In the genomic region with DNA sequence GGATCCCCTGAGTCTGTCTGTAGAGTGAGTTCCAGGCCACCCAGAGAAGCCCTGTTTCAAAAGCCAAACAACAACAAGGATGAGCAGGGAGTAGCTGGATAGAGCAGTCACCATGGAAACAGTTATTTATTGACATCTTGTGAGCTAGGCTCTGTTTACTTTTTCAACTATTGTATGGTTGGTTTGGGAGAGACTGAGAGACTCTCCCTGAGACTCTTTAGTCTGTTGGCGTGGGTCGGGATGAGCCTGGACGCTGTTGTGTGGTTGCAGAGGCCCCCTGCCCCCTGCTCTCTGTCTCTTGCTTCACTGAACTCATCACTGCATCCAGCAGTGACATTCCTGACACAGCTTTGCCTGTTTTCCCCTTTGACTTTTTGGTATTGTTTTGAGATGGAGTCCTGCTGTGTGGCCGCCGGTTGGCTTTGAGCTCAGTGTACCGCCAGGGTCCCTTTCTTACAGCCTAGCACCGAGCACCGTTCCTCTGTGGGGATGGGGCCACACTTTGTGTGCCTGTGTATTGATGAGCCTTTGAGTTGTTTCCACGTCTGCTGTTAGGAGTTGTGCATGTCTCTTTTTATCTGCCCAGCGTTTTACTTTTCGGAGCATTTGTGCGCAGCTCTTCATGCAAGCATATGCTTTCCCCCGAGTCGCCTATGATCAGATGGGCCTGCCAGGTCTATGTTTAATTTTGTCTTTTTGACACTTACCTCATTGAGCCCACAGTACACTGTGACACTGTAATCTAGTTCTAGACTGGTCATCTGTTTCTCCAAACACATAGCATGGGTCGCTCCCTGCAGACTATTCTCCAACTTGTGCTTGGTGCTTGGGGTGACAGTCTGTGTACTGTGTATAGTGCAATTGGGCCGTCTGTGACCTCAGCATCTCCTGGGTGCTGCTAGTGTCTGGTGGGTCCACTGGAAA, we compare ENCODE assay signal across 9 mouse cellular contexts. TPM values are rescaled to one million over a fixed set of nuclear protein-coding genes. Genes with fewer than 3 reads are reported as not detected.
DNase-seq lines count a peak whose midpoint lies in the region; ATAC-seq lines count a peak whose summit lies in the region.
"Had no signal": no experiment of that assay in that cellular context is flagged by ENCODE, and none has a peak within 500 bp of the region (broad histone marks: within the 10 kb centered on the region; RNA-seq: fewer than 3 reads in every experiment).

No protein-coding gene starts in this region.

- peak overlapping the region; percentile 22 for H3K9ac ChIP-seq in heart, embryonic 14.5 days (ENCODE audit: low read length)
- H3K9ac ChIP-seq in forebrain, embryonic 11.5 days (ENCODE audit: low read length): peak overlapping the region; percentile 12; the same call in 1 of the 2 replicates
- H3K9ac ChIP-seq in midbrain, embryonic 14.5 days (replicated peaks; ENCODE audit: low read length): peak overlapping the region; percentile 31; the same call in 1 of the 2 replicates
- H3K9ac ChIP-seq in liver, embryonic 11.5 days (ENCODE audit: low read depth, low read length): no peak overlapping the region

- ATAC-seq in heart, embryonic 14.5 days (ENCODE audit: insufficient number of reproducible peaks, insufficient read depth, low FRiP score, low read depth): no peak
- 0 out of 2 replicates have a peak, but pooled peaks have one; percentile 47 for ATAC-seq in forebrain, embryonic 11.5 days (replicated peaks; ENCODE audit: low FRiP score)
- no peak for ATAC-seq in midbrain, embryonic 14.5 days (ENCODE audit: low FRiP score, low TSS enrichment)
- ATAC-seq in liver, embryonic 11.5 days (replicated peaks; ENCODE audit: low FRiP score): no peak

- peak overlapping the region; percentile 34 to 47; a peak in 3 of 4 replicates for H3K27ac ChIP-seq in heart, embryonic 14.5 days (replicated peaks in 1 of 2; ENCODE audit: control insufficient read depth in 1 of 2, insufficient read depth in 1 of 2, low read depth in 2 of 2, low read length in 2 of 2)
- H3K27ac ChIP-seq in forebrain, embryonic 11.5 days (ENCODE audit: low read depth, low read length): 0 out of 2 replicates have a peak overlapping the region, but pooled peaks have one; percentile 12
- H3K27ac ChIP-seq in midbrain, embryonic 14.5 days (replicated peaks; ENCODE audit: low read depth, low read length): no peak overlapping the region
- no peak overlapping the region for H3K27ac ChIP-seq in liver, embryonic 11.5 days (ENCODE audit: low read depth, low read length)

- H3K27me3 ChIP-seq in heart, embryonic 14.5 days (ENCODE audit: control insufficient read depth, insufficient read depth, low read length): no peaks in the 10 kb centered on the region
- H3K27me3 ChIP-seq in forebrain, embryonic 11.5 days (ENCODE audit: control insufficient read depth, insufficient read depth, low read length): no peaks in the 10 kb centered on the region
- no peaks in the 10 kb centered on the region for H3K27me3 ChIP-seq in midbrain, embryonic 14.5 days (ENCODE audit: control insufficient read depth, insufficient read depth, low read length)
- H3K27me3 ChIP-seq in liver, embryonic 11.5 days (replicated peaks; ENCODE audit: control insufficient read depth, insufficient read depth, low read length): no peaks in the 10 kb centered on the region

- H3K36me3 ChIP-seq in heart, embryonic 14.5 days (ENCODE audit: control insufficient read depth, insufficient read depth, low read length): 0 out of 2 replicates have a peak, but pooled peaks cover 7% of the 10 kb centered on the region
- no peaks in the 10 kb centered on the region for H3K36me3 ChIP-seq in forebrain, embryonic 11.5 days (ENCODE audit: control insufficient read depth, insufficient read depth, low read length)
- peaks cover 15% of the 10 kb centered on the region for H3K36me3 ChIP-seq in midbrain, embryonic 14.5 days (ENCODE audit: control insufficient read depth, insufficient read depth, low read length)
- peaks cover 2% of the 10 kb centered on the region for H3K36me3 ChIP-seq in liver, embryonic 11.5 days (ENCODE audit: control insufficient read depth, insufficient read depth, low read length)

- whole genome bisulfite sequencing in heart, embryonic 14.5 days: 47% methylated on average over 16 of the region's 16 CpGs
- WGBS in forebrain, embryonic 11.5 days: 31% methylated on average over 16 of the region's 16 CpGs
- WGBS in midbrain, embryonic 14.5 days: 20% methylated on average over 16 of the region's 16 CpGs
- 74% methylated on average over 16 of the region's 16 CpGs for WGBS in liver, embryonic 11.5 days

- H3K4me1 ChIP-seq in heart, embryonic 14.5 days (ENCODE audit: control insufficient read depth in 2 of 2, insufficient read depth in 2 of 2, low read length in 2 of 2): peaks cover 26 to 50% of the 10 kb centered on the region in 2 experiments
- H3K4me1 ChIP-seq in forebrain, embryonic 11.5 days (replicated peaks; ENCODE audit: control insufficient read depth, insufficient read depth, low read length): peaks cover 18% of the 10 kb centered on the region
- H3K4me1 ChIP-seq in midbrain, embryonic 14.5 days (ENCODE audit: control insufficient read depth, insufficient read depth, low read length): peaks cover 19% of the 10 kb centered on the region
- H3K4me1 ChIP-seq in liver, embryonic 11.5 days (replicated peaks; ENCODE audit: control insufficient read depth, insufficient read depth, low read length): peaks cover 22% of the 10 kb centered on the region

- DNase-seq in heart, adult 18-20 months: no peak
- peak; percentile 75 for DNase-seq in ZHBTc4 (ENCODE audit: low read depth, low spot score)
- no peak for DNase-seq in forebrain, embryonic 11.5 days (ENCODE audit: low spot score)
- peak; percentile 18 for DNase-seq in midbrain, embryonic 14.5 days
- DNase-seq in layer of hippocampus, adult 8-10 months (ENCODE audit: low spot score in 2 of 2): no peak
- no peak for DNase-seq in liver, embryonic 11.5 days (ENCODE audit: low spot score)
- no peak for DNase-seq in thymus, postnatal 10 days (ENCODE audit: low spot score in 2 of 2)
- DNase-seq: heart, postnatal 4 days had no signal

- H3K4me2 ChIP-seq in heart, embryonic 14.5 days (ENCODE audit: low read length): peak overlapping the region; percentile 17
- H3K4me2 ChIP-seq in forebrain, embryonic 11.5 days (ENCODE audit: low read depth, low read length, severe bottlenecking): peak overlapping the region; percentile 27; the same call in 1 of the 2 replicates
- peak overlapping the region; percentile 26 for H3K4me2 ChIP-seq in midbrain, embryonic 14.5 days (ENCODE audit: low read length)
- no peak overlapping the region for H3K4me2 ChIP-seq in liver, embryonic 11.5 days

- no peaks in the 10 kb centered on the region for H3K9me3 ChIP-seq in heart, embryonic 14.5 days (ENCODE audit: control insufficient read depth, low read length)
- H3K9me3 ChIP-seq in forebrain, embryonic 11.5 days (ENCODE audit: control insufficient read depth, low read length): no peaks in the 10 kb centered on the region
- no peaks in the 10 kb centered on the region for H3K9me3 ChIP-seq in midbrain, embryonic 14.5 days (ENCODE audit: control insufficient read depth, low read length)
- H3K9me3 ChIP-seq in liver, embryonic 11.5 days (ENCODE audit: control insufficient read depth, low read length): no peaks in the 10 kb centered on the region

- H3K4me3 ChIP-seq in heart, embryonic 14.5 days (ENCODE audit: control insufficient read depth in 1 of 2, insufficient read depth in 1 of 2, low read depth in 1 of 2, low read length in 2 of 2): no peak overlapping the region
- H3K4me3 ChIP-seq in forebrain, embryonic 11.5 days (ENCODE audit: low read depth, low read length): no peak overlapping the region
- no peak overlapping the region for H3K4me3 ChIP-seq in midbrain, embryonic 14.5 days (replicated peaks; ENCODE audit: low read depth, low read length)
- no peak overlapping the region for H3K4me3 ChIP-seq in liver, embryonic 11.5 days (ENCODE audit: low read depth, low read length)

RNA-seq across cellular contexts. Expression of gene Klc1, which starts 7.9 kb away (rescaled TPM):
- polyA plus RNA-seq in heart, embryonic 14.5 days (2014; fragmentation: Nextera tagmentation; extraction: Ambion mirVana): 98.9 and 118 TPM in 2 replicates
- 10 to 100 TPM; 77.1 to 83.0 TPM for total RNA-seq in heart, adult 18-20 months (2021)
- 226 and 247 TPM in 2 replicates for polyA plus RNA-seq in forebrain, embryonic 11.5 days (2014; fragmentation: Nextera tagmentation; extraction: Ambion mirVana)
- polyA plus RNA-seq in midbrain, embryonic 14.5 days (2014; fragmentation: Nextera tagmentation; extraction: Ambion mirVana): 621 and 628 TPM in 2 replicates
- total RNA-seq in layer of hippocampus, adult 8-10 months (2022): 100 to 1,000 TPM; 630 to 651 (median 634) TPM
- 56.8 and 59.3 TPM in 2 replicates for polyA plus RNA-seq in liver, embryonic 11.5 days (2014; fragmentation: Nextera tagmentation; extraction: Ambion mirVana)

RNA-seq across cellular contexts. Expression of gene Xrcc3, which starts 47.1 kb away (rescaled TPM):
- polyA plus RNA-seq in heart, embryonic 14.5 days (2014; fragmentation: Nextera tagmentation; extraction: Ambion mirVana): 5.7 and 7.0 TPM in 2 replicates
- total RNA-seq in heart, adult 18-20 months (2021): 1 to 10 TPM in 1 of 2 experiments, under 1 TPM in 1; 0.72 to 1.6 TPM
- polyA plus RNA-seq in forebrain, embryonic 11.5 days (2014; fragmentation: Nextera tagmentation; extraction: Ambion mirVana): 19.6 and 20.1 TPM in 2 replicates
- polyA plus RNA-seq in midbrain, embryonic 14.5 days (2014; fragmentation: Nextera tagmentation; extraction: Ambion mirVana): 2.3 and 3.2 TPM in 2 replicates
- total RNA-seq in layer of hippocampus, adult 8-10 months (2022): 1 to 10 TPM; 3.7 to 5.2 (median 4.5) TPM
- 20.0 and 20.9 TPM in 2 replicates for polyA plus RNA-seq in liver, embryonic 11.5 days (2014; fragmentation: Nextera tagmentation; extraction: Ambion mirVana)

RNA-seq across cellular contexts. Expression of gene Zfyve21, which starts 47.4 kb away (rescaled TPM):
- polyA plus RNA-seq in heart, embryonic 14.5 days (2014; fragmentation: Nextera tagmentation; extraction: Ambion mirVana): 88.3 and 89.3 TPM in 2 replicates
- 10 to 100 TPM; 71.6 to 77.3 TPM for total RNA-seq in heart, adult 18-20 months (2021)
- polyA plus RNA-seq in forebrain, embryonic 11.5 days (2014; fragmentation: Nextera tagmentation; extraction: Ambion mirVana): 66.5 and 68.4 TPM in 2 replicates
- polyA plus RNA-seq in midbrain, embryonic 14.5 days (2014; fragmentation: Nextera tagmentation; extraction: Ambion mirVana): 29.7 and 33.7 TPM in 2 replicates
- 10 to 100 TPM; 21.5 to 26.5 (median 23.9) TPM for total RNA-seq in layer of hippocampus, adult 8-10 months (2022)
- polyA plus RNA-seq in liver, embryonic 11.5 days (2014; fragmentation: Nextera tagmentation; extraction: Ambion mirVana): 95.5 and 95.6 TPM in 2 replicates

RNA-seq across cellular contexts. Expression of gene Apopt1, which starts 53.5 kb away (rescaled TPM):
- 49.7 and 51.0 TPM in 2 replicates for polyA plus RNA-seq in heart, embryonic 14.5 days (2014; fragmentation: Nextera tagmentation; extraction: Ambion mirVana)
- 10 to 100 TPM; 33.9 to 36.8 TPM for total RNA-seq in heart, adult 18-20 months (2021)
- polyA plus RNA-seq in forebrain, embryonic 11.5 days (2014; fragmentation: Nextera tagmentation; extraction: Ambion mirVana): 55.4 and 55.5 TPM in 2 replicates
- polyA plus RNA-seq in midbrain, embryonic 14.5 days (2014; fragmentation: Nextera tagmentation; extraction: Ambion mirVana): 57.6 and 66.0 TPM in 2 replicates
- total RNA-seq in layer of hippocampus, adult 8-10 months (2022): 10 to 100 TPM; 30.9 to 34.4 (median 33.7) TPM
- 60.3 and 67.7 TPM in 2 replicates for polyA plus RNA-seq in liver, embryonic 11.5 days (2014; fragmentation: Nextera tagmentation; extraction: Ambion mirVana)

RNA-seq across cellular contexts. Expression of gene Bag5, which starts 53.5 kb away (rescaled TPM):
- polyA plus RNA-seq in heart, embryonic 14.5 days (2014; fragmentation: Nextera tagmentation; extraction: Ambion mirVana): 42.1 and 42.6 TPM in 2 replicates
- 10 to 100 TPM; 19.7 to 26.3 TPM for total RNA-seq in heart, adult 18-20 months (2021)
- polyA plus RNA-seq in forebrain, embryonic 11.5 days (2014; fragmentation: Nextera tagmentation; extraction: Ambion mirVana): 65.2 and 67.7 TPM in 2 replicates
- 67.3 and 72.9 TPM in 2 replicates for polyA plus RNA-seq in midbrain, embryonic 14.5 days (2014; fragmentation: Nextera tagmentation; extraction: Ambion mirVana)
- 10 to 100 TPM; 47.1 to 50.7 (median 48.3) TPM for total RNA-seq in layer of hippocampus, adult 8-10 months (2022)
- 41.0 and 44.7 TPM in 2 replicates for polyA plus RNA-seq in liver, embryonic 11.5 days (2014; fragmentation: Nextera tagmentation; extraction: Ambion mirVana)

Comparison
In these comparisons a context has a peak if more than half of its experiments do, and no peak if none do; other contexts are left out.
1. H3K27ac ChIP-seq: peak in heart, embryonic 14.5 days (2 of 2) and forebrain, embryonic 11.5 days (single experiment); none in midbrain, embryonic 14.5 days (single experiment) and liver, embryonic 11.5 days (single experiment).
2. DNase-seq: peak in ZHBTc4 (single experiment) and midbrain, embryonic 14.5 days (single experiment); none in heart, adult 18-20 months (0 of 2), forebrain, embryonic 11.5 days (single experiment), layer of hippocampus, adult 8-10 months (0 of 2), liver, embryonic 11.5 days (single experiment) and thymus, postnatal 10 days (0 of 2).